Mouse (Mus musculus) MEL (cell line): ENCODE measurements around the gene Akr1a1. TPM values are rescaled to one million over a fixed set of nuclear protein-coding genes. Genes with fewer than 3 reads are reported as not detected.

Experiments
- DNase-seq: peaks from one replicate; pipeline ENCODE4 v3.0.0; 2011; ENCODE audit warnings: low read depth, low spot score
- H3K27ac ChIP-seq: 2 replicates; pipeline ENCODE4 v1.5.1; 2012; ENCODE audit warnings: low read depth, mild to moderate bottlenecking, control low read depth, low read length, moderate library complexity; ENCODE audit not compliant: control insufficient read depth
- H3K27me3 ChIP-seq, 2 experiments: fragments of 150-350 bp in 1 of 2; sonication (generic) in 1 of 2; 2 replicates each; pipeline ENCODE4 v1.6.1; 2012; ENCODE audit warnings: low read length in 2 of 2, mild to moderate bottlenecking in 2 of 2, improper control_type of control experiment in 1 of 2, moderate library complexity in 1 of 2; ENCODE audit not compliant: insufficient read depth in 2 of 2, control insufficient read depth in 1 of 2
- H3K36me3 ChIP-seq, 2 experiments: 2 replicates each; pipeline ENCODE4 v1.6.1; 2012 to 2014; ENCODE audit warnings: low read length in 2 of 2, improper control_type of control experiment in 1 of 2, inconsistent platforms in 1 of 2, mild to moderate bottlenecking in 1 of 2; ENCODE audit not compliant: insufficient read depth in 2 of 2, control insufficient read depth in 1 of 2
- H3K4me1 ChIP-seq, 2 experiments: fragments of 150-350 bp in 1 of 2; sonication (generic) in 1 of 2; 2 replicates each; pipeline ENCODE4 v1.6.1; 2012; ENCODE audit warnings: low read length in 2 of 2, improper control_type of control experiment in 1 of 2, mild to moderate bottlenecking in 1 of 2; ENCODE audit not compliant: insufficient read depth in 2 of 2, control insufficient read depth in 1 of 2
- H3K4me3 ChIP-seq, 2 experiments: fragments of 150-350 bp in 1 of 2; sonication (generic) in 1 of 2; 2 replicates each; pipeline ENCODE4 v1.5.1; 2012; ENCODE audit warnings: low read depth in 2 of 2, low read length in 2 of 2, mild to moderate bottlenecking in 2 of 2, moderate library complexity in 2 of 2, control low read depth in 1 of 2, improper control_type of control experiment in 1 of 2; ENCODE audit not compliant: control insufficient read depth in 1 of 2, insufficient read depth in 1 of 2
- H3K79me2 ChIP-seq: 2 replicates; pipeline ENCODE4 v1.6.1; 2012; ENCODE audit warnings: mild to moderate bottlenecking, low read length, moderate library complexity; ENCODE audit not compliant: control insufficient read depth, poor library complexity, insufficient read depth
- H3K9ac ChIP-seq: 2 replicates; pipeline ENCODE4 v1.6.1; 2012; ENCODE audit warnings: low read depth, mild to moderate bottlenecking, control low read depth, low read length, moderate library complexity; ENCODE audit not compliant: control insufficient read depth, poor library complexity, severe bottlenecking
- H3K9me3 ChIP-seq: fragments of 150-350 bp; sonication (generic); replicated peaks from 2 replicates; pipeline ENCODE4 v1.6.1; 2012; ENCODE audit warnings: mild to moderate bottlenecking, low read length, improper control_type of control experiment, moderate library complexity; ENCODE audit not compliant: insufficient read depth
- BHLHE40 ChIP-seq: IDR thresholded peaks from 2 replicates; pipeline ENCODE4 v1.6.1; 2012; ENCODE audit warnings: low read depth, mild to moderate bottlenecking, inconsistent platforms, low read length, improper control_type of control experiment, borderline replicate concordance
- CHD1 ChIP-seq: IDR thresholded peaks from 2 replicates; pipeline ENCODE4 v1.6.1; 2012; ENCODE audit warnings: low read depth, mild to moderate bottlenecking, inconsistent platforms, low read length, improper control_type of control experiment
- CTCF ChIP-seq, 3 experiments: IDR thresholded peaks in 2 of 3; conservative IDR thresholded peaks in 1 of 3; 2 replicates each; pipeline ENCODE4 v1.5.1; 2011 to 2012; ENCODE audit warnings: low read length in 3 of 3, low read depth in 2 of 3, mild to moderate bottlenecking in 2 of 3, improper control_type of control experiment in 1 of 3, inconsistent platforms in 1 of 3, mixed read lengths in 1 of 3, moderate library complexity in 1 of 3; ENCODE audit not compliant: control insufficient read depth in 1 of 3, insufficient read depth in 1 of 3, poor library complexity in 1 of 3, severe bottlenecking in 1 of 3
- E2F4 ChIP-seq: IDR thresholded peaks from 2 replicates; pipeline ENCODE4 v1.6.1; 2011; ENCODE audit warnings: low read depth, low read length, improper control_type of control experiment, borderline replicate concordance
- ELF1 ChIP-seq: IDR thresholded peaks from 2 replicates; pipeline ENCODE4 v1.6.1; 2014; ENCODE audit warnings: low read depth, mild to moderate bottlenecking, inconsistent platforms, low read length, improper control_type of control experiment, moderate library complexity
- EP300 ChIP-seq, 2 experiments: IDR thresholded peaks; 2 replicates each; pipeline ENCODE4 v1.6.1; 2011; ENCODE audit warnings: improper control_type of control experiment in 2 of 2, low read length in 2 of 2, low read depth in 1 of 2, mild to moderate bottlenecking in 1 of 2
- ETS1 ChIP-seq: IDR thresholded peaks from 2 replicates; pipeline ENCODE4 v1.6.1; 2012; ENCODE audit warnings: low read depth, mild to moderate bottlenecking, inconsistent platforms, low read length, improper control_type of control experiment, moderate library complexity
- GABPA ChIP-seq: IDR thresholded peaks from 2 replicates; pipeline ENCODE4 v1.6.1; 2012; ENCODE audit warnings: low read depth, mild to moderate bottlenecking, inconsistent platforms, low read length, improper control_type of control experiment, moderate library complexity
- GATA1 ChIP-seq: IDR thresholded peaks from 2 replicates; pipeline ENCODE4 v1.6.1; 2011; ENCODE audit warnings: low read depth, low read length, improper control_type of control experiment
- JUND ChIP-seq: IDR thresholded peaks from 2 replicates; pipeline ENCODE4 v1.6.1; 2011; ENCODE audit warnings: low read depth, mild to moderate bottlenecking, improper control_type of control experiment, low read length
- KAT2A ChIP-seq: conservative IDR thresholded peaks from 2 replicates; pipeline ENCODE4 v1.6.1; 2012; ENCODE audit warnings: low read depth, low read length, improper control_type of control experiment, inconsistent platforms
- MAFK ChIP-seq: IDR thresholded peaks from 2 replicates; pipeline ENCODE4 v1.6.1; 2011; ENCODE audit warnings: low read depth, mild to moderate bottlenecking, low read length, improper control_type of control experiment, borderline replicate concordance
- MAX ChIP-seq: IDR thresholded peaks from 2 replicates; pipeline ENCODE4 v1.6.1; 2011; ENCODE audit warnings: low read length, improper control_type of control experiment
- MAZ ChIP-seq: IDR thresholded peaks from 2 replicates; pipeline ENCODE4 v1.6.1; 2012; ENCODE audit warnings: low read depth, mild to moderate bottlenecking, inconsistent platforms, low read length, improper control_type of control experiment
- MEF2A ChIP-seq: IDR thresholded peaks from 2 replicates; pipeline ENCODE4 v1.6.1; 2014; ENCODE audit warnings: low read depth, mild to moderate bottlenecking, inconsistent platforms, low read length, improper control_type of control experiment; ENCODE audit not compliant: poor library complexity, insufficient replicate concordance, severe bottlenecking; ENCODE audit errors: extremely low read depth
- MXI1 ChIP-seq: IDR thresholded peaks from 2 replicates; pipeline ENCODE4 v1.6.1; 2011; ENCODE audit warnings: mild to moderate bottlenecking, low read depth, low read length, improper control_type of control experiment
- MYB ChIP-seq: IDR thresholded peaks from 2 replicates; pipeline ENCODE4 v1.6.1; 2011; ENCODE audit warnings: mild to moderate bottlenecking, low read depth, low read length, improper control_type of control experiment
- MYC ChIP-seq: IDR thresholded peaks from 2 replicates; pipeline ENCODE4 v1.6.1; 2011; ENCODE audit warnings: low read depth, mild to moderate bottlenecking, low read length, improper control_type of control experiment, moderate library complexity
- NELFE ChIP-seq: IDR thresholded peaks from 2 replicates; pipeline ENCODE4 v1.6.1; 2011; ENCODE audit warnings: low read depth, low read length, improper control_type of control experiment
- NRF1 ChIP-seq: IDR thresholded peaks from 2 replicates; pipeline ENCODE4 v1.6.1; 2014; ENCODE audit warnings: low read depth, mild to moderate bottlenecking, inconsistent platforms, low read length, improper control_type of control experiment, moderate library complexity; ENCODE audit not compliant: poor library complexity, insufficient read depth, severe bottlenecking
- POLR2A ChIP-seq, 2 experiments: IDR thresholded peaks; 2 replicates each; pipeline ENCODE4 v1.6.1; 2011 to 2012; ENCODE audit warnings: low read length in 2 of 2, mild to moderate bottlenecking in 2 of 2, control low read depth in 1 of 2, improper control_type of control experiment in 1 of 2, low read depth in 1 of 2, moderate library complexity in 1 of 2; ENCODE audit not compliant: control insufficient read depth in 1 of 2, insufficient read depth in 1 of 2, poor library complexity in 1 of 2
- POLR2AphosphoS2 ChIP-seq: IDR thresholded peaks from 2 replicates; pipeline ENCODE4 v1.6.1; 2011; ENCODE audit warnings: low read length, improper control_type of control experiment
- POLR2AphosphoS5 ChIP-seq: IDR thresholded peaks from 2 replicates; pipeline ENCODE4 v1.6.1; 2012; ENCODE audit warnings: low read depth, borderline replicate concordance, mild to moderate bottlenecking, inconsistent platforms, low read length, moderate library complexity, mixed read lengths
- RAD21 ChIP-seq: IDR thresholded peaks from 2 replicates; pipeline ENCODE4 v1.6.1; 2011; ENCODE audit warnings: mild to moderate bottlenecking, low read depth, low read length, improper control_type of control experiment
- SIN3A ChIP-seq: IDR thresholded peaks from 2 replicates; pipeline ENCODE4 v1.6.1; 2012; ENCODE audit warnings: low read length, improper control_type of control experiment, inconsistent platforms
- SMC3 ChIP-seq: IDR thresholded peaks from 2 replicates; pipeline ENCODE4 v1.6.1; 2011; ENCODE audit warnings: low read depth, low read length, improper control_type of control experiment
- TAL1 ChIP-seq: IDR thresholded peaks from 2 replicates; pipeline ENCODE4 v1.6.1; 2012; ENCODE audit warnings: mild to moderate bottlenecking, inconsistent platforms, low read length, moderate library complexity, mixed read lengths
- TBP ChIP-seq: IDR thresholded peaks from 2 replicates; pipeline ENCODE4 v1.8.0; 2011; ENCODE audit warnings: low read depth, low read length, improper control_type of control experiment
- TCF12 ChIP-seq: IDR thresholded peaks from 2 replicates; pipeline ENCODE4 v1.6.1; 2014; ENCODE audit warnings: low read depth, mild to moderate bottlenecking, inconsistent platforms, low read length, improper control_type of control experiment, moderate library complexity
- UBTF ChIP-seq: IDR thresholded peaks from 2 replicates; pipeline ENCODE4 v1.6.1; 2012; ENCODE audit warnings: low read depth, mild to moderate bottlenecking, inconsistent platforms, low read length, improper control_type of control experiment, moderate library complexity, borderline replicate concordance; ENCODE audit not compliant: insufficient read depth
- ZC3H11A ChIP-seq: IDR thresholded peaks from 2 replicates; pipeline ENCODE4 v1.6.1; 2012; ENCODE audit warnings: low read depth, mild to moderate bottlenecking, inconsistent platforms, low read length, improper control_type of control experiment
- ZKSCAN1 ChIP-seq: IDR thresholded peaks from 2 replicates; pipeline ENCODE4 v1.6.1; 2012; ENCODE audit warnings: low read depth, mild to moderate bottlenecking, inconsistent platforms, low read length, improper control_type of control experiment, moderate library complexity
- ZMIZ1 ChIP-seq: IDR thresholded peaks from 2 replicates; pipeline ENCODE4 v1.6.1; 2012; ENCODE audit warnings: low read depth, mild to moderate bottlenecking, inconsistent platforms, low read length, improper control_type of control experiment, moderate library complexity
- ZNF384 ChIP-seq: IDR thresholded peaks from 2 replicates; pipeline ENCODE4 v1.6.1; 2012; ENCODE audit warnings: low read depth, mild to moderate bottlenecking, inconsistent platforms, low read length, improper control_type of control experiment
- polyA plus RNA-seq, 2 experiments: library from polyadenylated mRNA; stranded (reverse) in 1 of 2; unstranded in 1 of 2; fragments of >175 nt in 1 of 2; fragments of >200 nt in 1 of 2; gene quantifications; 2 replicates each; pipeline versions ENCODE4 v1.2.1 to v1.2.4; 2012; ENCODE audit warnings: low replicate concordance in 2 of 2, low read depth in 1 of 2; ENCODE audit not compliant: insufficient read length in 2 of 2, insufficient read depth in 1 of 2, missing spikeins in 1 of 2
- total RNA-seq: library from RNA; depleted of rRNA; stranded (reverse); fragments of 300-350 nt; gene quantifications from 2 replicates; pipeline ENCODE4 v1.2.3, GENCODE M21; 2012; rRNA removed

Gene Akr1a1
- 258 and 281 TPM in 2 replicates for total RNA-seq
- 100 to 1,000 TPM in 1 of 2 experiments, not detected in 1; 358 TPM for polyA plus RNA-seq

- peaks cover 43% of the 10 kb centered on the region for H3K79me2 ChIP-seq
- peak within 1 kb of the TSS; percentile 55 for H3K27ac ChIP-seq
- H3K9ac ChIP-seq: peak within 1 kb of the TSS; percentile 88
- H3K4me3 ChIP-seq: peak within 1 kb of the TSS; percentile 81 to 84
- peak; percentile 96 for DNase-seq
- peaks cover 5 to 18% of the 10 kb centered on the region in 2 experiments; a peak in 3 of 4 replicates for H3K4me1 ChIP-seq
- H3K36me3 ChIP-seq: peaks cover 7 to 35% of the 10 kb centered on the region in 2 experiments
- H3K27me3 ChIP-seq: no peaks in the 10 kb centered on the region
- no peaks in the 10 kb centered on the region for H3K9me3 ChIP-seq
- TF ChIP-seq POLR2AphosphoS2 (peak; percentile 93), CTCF (IDR thresholded peaks at IDR 0.05 in 2 of 3, conservative IDR thresholded peaks at IDR 0.05 in 1 of 3; ENCODE audit: control insufficient read depth in 1 of 3, insufficient read depth in 1 of 3, low read depth in 2 of 3, low read length in 3 of 3, poor library complexity in 1 of 3, severe bottlenecking in 1 of 3) (no peak), ELF1 (peak; percentile 32; the same call in 1 of the 2 replicates), TAL1 (no peak), ETS1 (0 out of 2 replicates have a peak, but pooled peaks have one; percentile 23), MAFK (no peak), SMC3 (no peak), CHD1 (no peak), SIN3A (peak; percentile 63), MXI1 (peak; percentile 82), ZNF384 (no peak), UBTF (no peak), ZKSCAN1 (no peak), MAX (peak; percentile 21; the same call in 1 of the 2 replicates), MYB (no peak), TBP (peak; percentile 94), EP300 (IDR thresholded peaks at IDR 0.05; ENCODE audit: low read depth in 1 of 2, low read length in 2 of 2) (no peak), MAZ (0 out of 2 replicates have a peak, but pooled peaks have one; percentile 53), MEF2A (no peak), ZC3H11A (no peak), POLR2A (IDR thresholded peaks at IDR 0.05; ENCODE audit: control insufficient read depth in 1 of 2, insufficient read depth in 1 of 2, low read depth in 1 of 2, low read length in 2 of 2, poor library complexity in 1 of 2) (peak; percentile 77 to 85; a peak in 3 of 4 replicates), GABPA (peak; percentile 68; the same call in 1 of the 2 replicates), RAD21 (no peak), KAT2A (peak; percentile 71; the same call in 1 of the 2 replicates), NELFE (peak; percentile 94), JUND (no peak), GATA1 (peak; percentile 39; the same call in 1 of the 2 replicates), E2F4 (no peak), NRF1 (peak; percentile 73), POLR2AphosphoS5 (no peak), MYC (peak; percentile 86), ZMIZ1 (no peak; the same call in none of the 2 replicates), BHLHE40 (no peak), TCF12 (peak; percentile 78)
Observed at GRCm38 (mm10) chr4:116650924-116651796, at the start of gene Akr1a1. Gene Akr1a1, minus strand, starts transcription at chr4:116651680.
